Mouse (Mus musculus): ENCODE results near the gene Fkbp15. TPM values are rescaled to one million over a fixed set of nuclear protein-coding genes. Genes with fewer than 3 reads are reported as not detected.
"Not testable (repeated sequence)": the region's sequence is repeated elsewhere in the genome, so short reads cannot be mapped to it uniquely, and the experiment has no call there.

The Fkbp15 gene
- total RNA-seq, 4 experiments from 2014 or later = 18.1 to 22.2 (median 20.3) TPM

- no peak for DNase-seq (ENCODE audit: low spot score)
Measured at GRCm38 (mm10) chr4:62282969-62283368, 77.4 kb downstream of the Fkbp15 start.

GRCm38 (mm10) chr4:62281319-62281718, 79.0 kb downstream of the Fkbp15 start:
- DNase-seq (ENCODE audit: low spot score) = no peak

GRCm38 (mm10) chr4:62278081-62278480, 82.3 kb downstream of the Fkbp15 start:
- no peak for DNase-seq (ENCODE audit: low spot score)

- no peak for DNase-seq (ENCODE audit: low spot score)
Measured at GRCm38 (mm10) chr4:62277222-62277621, 83.1 kb downstream of the Fkbp15 start.

GRCm38 (mm10) chr4:62276642-62277041, 83.7 kb downstream of the Fkbp15 start:
- no peak for DNase-seq (ENCODE audit: low spot score)

GRCm38 (mm10) chr4:62274841-62275536, 85.4 kb downstream of the Fkbp15 start:
- no peak for DNase-seq (ENCODE audit: low spot score)

GRCm38 (mm10) chr4:62273916-62274315, 86.4 kb downstream of the Fkbp15 start:
- DNase-seq (ENCODE audit: low spot score) = no peak

GRCm38 (mm10) chr4:62272696-62273095, 87.7 kb downstream of the Fkbp15 start:
- no peak for DNase-seq (ENCODE audit: low spot score)

- no peak for DNase-seq (ENCODE audit: low spot score)
Measured at GRCm38 (mm10) chr4:62267101-62267500, 93.2 kb downstream of the Fkbp15 start.

GRCm38 (mm10) chr4:62266016-62266415, 94.3 kb downstream of the Fkbp15 start:
- not testable (repeated sequence) for DNase-seq (ENCODE audit: low spot score)

GRCm38 (mm10) chr4:62265154-62265836, 95.1 kb downstream of the Fkbp15 start:
- DNase-seq (ENCODE audit: low spot score) = no peak

GRCm38 (mm10) chr4:62263133-62263844, 97.1 kb downstream of the Fkbp15 start:
- no peak for DNase-seq (ENCODE audit: low spot score)

- no peak for DNase-seq (ENCODE audit: low spot score)
Measured at GRCm38 (mm10) chr4:62262276-62262675, 98.1 kb downstream of the Fkbp15 start, which contains the start of gene Slc31a2. TSS of gene Slc31a2 (plus strand) at chr4:62262562.

GRCm38 (mm10) chr4:62256931-62257330, 103.4 kb downstream of the Fkbp15 start:
- DNase-seq (ENCODE audit: low spot score) = no peak

- DNase-seq (ENCODE audit: low spot score) = no peak
Measured at GRCm38 (mm10) chr4:62254551-62254950, 105.8 kb downstream of the Fkbp15 start.

GRCm38 (mm10) chr4:62251776-62252175, 108.6 kb downstream of the Fkbp15 start:
- DNase-seq (ENCODE audit: low spot score) = no peak

- no peak for DNase-seq (ENCODE audit: low spot score)
Measured at GRCm38 (mm10) chr4:62250896-62251544, 109.3 kb downstream of the Fkbp15 start.

Other genes starting within 250 kb of the Fkbp15 start
- gene Mup21, start 209.7 kb downstream of the Fkbp15 start, total RNA-seq (2022) = not detected
- gene Zfp37, start 129.5 kb downstream of the Fkbp15 start, total RNA-seq (2022) = 1 to 10 TPM; 1.1 to 1.9 (median 1.6) TPM
- 10 to 100 TPM; 18.9 to 23.0 (median 21.1) TPM for gene Slc31a2, start 98.0 kb downstream of the Fkbp15 start, total RNA-seq (2022)
- gene Slc31a1, start 179 bp upstream of the Fkbp15 start, total RNA-seq (2022) = 10 to 100 TPM; 14.2 to 18.2 (median 15.2) TPM
- gene Cdc26, start 48.1 kb upstream of the Fkbp15 start, total RNA-seq (2022) = 10 to 100 TPM; 43.2 to 50.7 (median 47.0) TPM
- 10 to 100 TPM; 10.0 to 11.8 (median 10.3) TPM for gene Prpf4, start 48.2 kb upstream of the Fkbp15 start, total RNA-seq (2022)
- not detected for gene Rnf183, start 74.7 kb upstream of the Fkbp15 start, total RNA-seq (2022)
- gene Wdr31, start 110.3 kb upstream of the Fkbp15 start, total RNA-seq (2022) = under 1 TPM; 0.44 to 0.90 (median 0.61) TPM
- gene Bspry, start 119.5 kb upstream of the Fkbp15 start, total RNA-seq (2022) = under 1 TPM in 2 of 4 experiments, not detected in 2; 0.16 to 0.23 TPM
- gene Hdhd3, start 142.9 kb upstream of the Fkbp15 start, total RNA-seq (2022) = 1 to 10 TPM; 4.7 to 6.9 (median 5.3) TPM
- gene Alad, start 159.4 kb upstream of the Fkbp15 start, total RNA-seq (2022) = 10 to 100 TPM; 71.0 to 88.7 (median 82.7) TPM
- 10 to 100 TPM; 16.9 to 21.1 (median 17.9) TPM for gene Pole3, start 164.5 kb upstream of the Fkbp15 start, total RNA-seq (2022)
- under 1 TPM in 1 of 4 experiments, not detected in 3; 0.16 TPM for gene 4933430I17Rik, start 164.8 kb upstream of the Fkbp15 start, total RNA-seq (2022)
- 10 to 100 TPM; 25.6 to 34.3 (median 30.5) TPM for gene Rgs3, start 199.3 kb upstream of the Fkbp15 start, total RNA-seq (2022)